Mouse (Mus musculus): ENCODE measurements around the gene Nipa2.

Nipa2 gene

DNA sequence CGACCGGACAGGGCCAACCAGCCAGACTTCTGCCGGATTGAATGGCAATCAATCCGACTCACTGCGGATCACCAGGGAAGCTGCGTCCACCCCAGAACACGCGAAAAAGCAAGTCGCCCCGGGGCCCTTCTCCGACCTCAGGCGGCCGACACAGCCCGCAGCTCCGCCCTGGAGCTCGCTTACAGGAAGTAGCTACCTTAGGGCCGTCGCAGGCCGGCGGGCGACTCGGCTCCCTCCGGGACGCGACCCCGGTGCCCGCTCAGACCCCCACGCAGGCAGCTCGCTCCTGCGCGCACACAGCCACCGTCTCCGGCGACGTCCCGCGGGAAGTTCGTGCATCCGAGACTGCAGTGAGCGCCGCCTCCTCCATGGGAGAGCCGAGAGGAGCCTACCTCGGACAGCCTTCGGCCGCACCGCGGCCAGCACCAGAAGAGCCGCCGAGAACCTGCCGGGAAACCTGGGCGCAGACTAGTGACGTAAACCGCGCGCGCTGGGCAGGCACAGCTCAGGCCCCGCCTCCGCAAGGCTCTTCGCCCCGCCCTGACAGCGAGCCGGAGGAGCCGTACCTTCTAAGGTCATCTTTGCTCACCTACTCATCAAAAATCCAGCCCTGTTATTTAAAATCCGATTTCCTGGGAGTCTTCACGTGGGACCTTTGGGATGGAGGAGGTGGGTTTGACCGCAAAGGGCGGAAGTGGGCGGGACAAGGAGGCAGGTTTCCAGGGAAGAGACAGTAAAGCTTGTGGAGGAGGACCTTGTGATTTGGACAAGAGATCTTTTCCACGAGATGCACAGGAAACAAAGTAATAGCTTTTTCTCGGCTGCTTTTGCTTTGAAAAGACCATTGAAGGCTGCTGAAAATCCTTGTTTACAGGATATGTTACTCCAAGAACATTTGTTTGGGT lies at the start of gene Nipa2:
Gene Nipa2, minus strand, starts transcription at position 473 of the 905 bp plus-strand sequence.
- peak; percentile 90 for DNase-seq (ENCODE audit: low spot score)

DNA sequence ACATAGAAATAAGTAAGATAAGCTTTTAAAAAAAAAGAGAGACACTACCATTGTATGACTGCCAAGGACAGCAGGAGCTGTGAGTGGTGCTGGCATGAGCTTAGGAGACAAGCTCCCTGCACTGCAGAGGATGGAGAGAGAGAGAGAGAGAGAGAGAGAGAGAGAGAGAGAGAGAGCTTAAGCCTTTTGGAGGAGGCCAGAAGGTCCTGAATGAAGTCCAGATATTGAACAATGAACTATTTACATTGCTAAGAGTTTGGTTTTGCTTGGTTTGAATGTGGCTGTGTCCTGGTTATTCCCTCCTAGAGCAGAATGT lies 48.7 kb upstream of the Nipa2 start:
- no peak for DNase-seq (ENCODE audit: low spot score)

- no peak for DNase-seq (ENCODE audit: low spot score)
Measured at GRCm38 (mm10) chr7:56010318-56011017, 48.2 kb upstream of the Nipa2 start.

- no peak for DNase-seq (ENCODE audit: low spot score)
Measured at GRCm38 (mm10) chr7:55998997-55999396, 36.7 kb upstream of the Nipa2 start.

GRCm38 (mm10) chr7:55995013-55995412 lies 32.7 kb upstream of the Nipa2 start:
- DNase-seq (ENCODE audit: low spot score) = no peak

DNA sequence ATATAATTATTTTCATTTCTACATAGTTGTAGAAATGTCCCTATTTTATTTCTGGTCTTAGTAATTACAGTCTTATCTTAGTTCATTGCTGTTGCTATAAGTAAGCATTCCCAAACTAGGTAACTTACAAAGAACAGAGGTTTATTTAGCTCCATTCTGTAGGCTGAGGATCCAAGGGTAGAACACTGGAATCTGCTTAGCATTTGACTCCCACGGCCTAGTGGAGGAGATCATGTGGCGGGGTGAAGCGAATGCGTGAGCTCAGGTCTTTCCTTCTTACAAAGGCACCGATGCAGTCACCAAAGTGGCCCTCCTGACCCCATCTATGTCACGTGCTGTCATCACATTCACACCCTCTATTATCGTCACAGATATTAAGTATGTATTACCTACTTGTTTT lies 29.6 kb upstream of the Nipa2 start:
- DNase-seq (ENCODE audit: low spot score) = no peak

DNA sequence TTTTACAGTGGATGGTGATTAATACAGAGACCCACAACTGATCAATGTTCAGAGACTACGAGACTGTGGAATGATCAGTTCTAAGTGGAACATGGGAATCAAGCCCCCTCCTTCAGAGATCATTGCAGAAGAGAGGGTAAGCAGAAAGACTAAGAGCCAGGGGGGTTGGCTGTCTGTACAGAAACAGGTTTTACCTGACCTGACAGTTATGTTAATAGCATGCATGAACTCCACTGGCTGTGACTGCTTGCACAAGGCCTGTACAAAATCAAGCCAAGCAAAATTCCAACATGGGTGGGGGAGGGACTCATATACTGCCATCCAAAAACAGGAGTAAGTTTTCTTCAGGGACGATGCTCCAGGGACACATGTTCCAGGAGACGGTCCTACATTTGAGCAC lies 28.9 kb upstream of the Nipa2 start:
- DNase-seq (ENCODE audit: low spot score) = no peak

GRCm38 (mm10) chr7:55986526-55987214 lies 24.4 kb upstream of the Nipa2 start:
- peak; percentile 66 for DNase-seq (ENCODE audit: low spot score)

- no peak for DNase-seq (ENCODE audit: low spot score)
Measured at GRCm38 (mm10) chr7:55984754-55985153, 22.5 kb upstream of the Nipa2 start.

- no peak for DNase-seq (ENCODE audit: low spot score)
Measured at GRCm38 (mm10) chr7:55983107-55983506, 20.8 kb upstream of the Nipa2 start.

GRCm38 (mm10) chr7:55982010-55982700 lies 19.9 kb upstream of the Nipa2 start:
- no peak for DNase-seq (ENCODE audit: low spot score)

DNA sequence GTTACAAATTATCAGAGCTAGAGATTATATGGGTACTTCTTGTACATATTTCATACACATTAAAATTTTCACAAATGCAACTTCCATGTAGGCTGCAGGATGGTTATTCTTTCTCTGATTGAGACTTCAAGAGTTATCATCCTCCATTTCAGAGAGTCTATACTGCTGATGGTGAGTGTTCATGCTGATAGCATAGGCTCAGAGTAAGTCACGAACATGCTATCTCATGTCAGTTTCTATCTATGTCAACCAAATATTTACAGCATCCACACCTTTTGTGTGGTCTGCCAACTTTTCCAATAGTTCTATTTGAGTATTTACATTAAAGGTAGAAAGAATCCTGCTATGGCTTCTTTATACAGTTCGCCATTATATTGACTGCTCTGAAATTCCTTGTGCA lies 19.2 kb upstream of the Nipa2 start:
- DNase-seq (ENCODE audit: low spot score) = no peak

GRCm38 (mm10) chr7:55974429-55974828 lies 12.2 kb upstream of the Nipa2 start:
- no peak for DNase-seq (ENCODE audit: low spot score)

- no peak for DNase-seq (ENCODE audit: low spot score)
Measured at GRCm38 (mm10) chr7:55969415-55969814, 7.1 kb upstream of the Nipa2 start.

GRCm38 (mm10) chr7:55968258-55968901 lies 6.1 kb upstream of the Nipa2 start:
- peak; percentile 74 for DNase-seq (ENCODE audit: low spot score)

- DNase-seq (ENCODE audit: low spot score) = no peak
Measured at GRCm38 (mm10) chr7:55966866-55967460, 4.7 kb upstream of the Nipa2 start.

DNA sequence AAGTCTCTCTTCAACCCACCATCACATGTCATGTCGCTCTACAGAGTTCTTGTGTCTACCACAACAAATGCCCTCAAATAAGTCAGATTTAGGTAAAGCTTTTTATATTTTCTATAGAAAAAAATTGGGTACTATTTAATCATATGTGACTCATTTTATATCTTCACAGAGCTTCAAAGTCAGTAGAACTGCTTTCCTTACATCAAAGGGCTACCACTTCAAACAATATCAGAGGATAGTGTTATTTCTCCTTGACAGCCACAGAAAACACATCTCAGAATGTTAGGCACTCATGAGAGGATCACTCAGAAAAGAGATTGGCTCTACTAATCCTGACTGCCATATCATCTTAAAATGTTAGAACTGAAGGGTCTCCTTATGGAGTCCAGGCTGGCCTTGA lies 1.8 kb downstream of the Nipa2 start:
- peak; percentile 31 for DNase-seq (ENCODE audit: low spot score)

DNA sequence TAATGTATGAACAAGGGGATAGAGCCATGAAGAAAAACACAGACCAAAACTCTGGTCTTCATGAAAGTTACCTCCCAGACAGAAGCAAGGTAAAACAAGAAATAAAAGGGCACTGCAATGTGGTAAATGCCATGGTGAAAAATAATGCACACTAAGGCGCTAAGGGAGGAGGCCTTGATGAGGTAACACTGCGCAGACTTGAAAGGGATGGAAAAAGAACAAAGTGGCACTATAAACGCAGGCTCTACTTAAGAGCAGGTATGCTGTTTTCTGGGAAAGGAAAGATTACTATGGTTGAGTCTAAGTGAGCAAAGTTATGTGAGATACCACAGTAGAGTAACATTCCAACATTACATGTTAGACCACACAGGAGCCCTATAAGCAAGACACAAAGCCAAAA lies 2.5 kb downstream of the Nipa2 start:
- DNase-seq (ENCODE audit: low spot score) = peak; percentile 38

DNA sequence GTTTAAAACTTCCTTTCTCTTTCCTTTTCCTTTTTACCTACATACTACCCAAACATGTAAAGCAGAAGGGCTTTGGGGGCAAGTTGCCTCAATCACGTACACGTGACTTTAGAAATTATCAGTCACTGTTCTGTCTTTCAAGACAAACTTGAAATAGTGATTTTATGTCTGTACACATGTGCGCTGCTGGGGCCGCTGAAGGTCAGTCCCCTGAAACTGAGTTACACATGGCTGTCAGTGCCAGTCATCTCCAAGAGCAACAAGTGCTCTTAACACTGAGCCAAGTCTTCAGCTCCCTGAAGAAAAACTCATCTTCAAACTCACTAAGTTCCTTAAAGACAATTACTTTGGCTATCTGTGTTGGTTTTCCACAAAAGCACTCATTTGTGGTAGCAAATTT lies 4.4 kb downstream of the Nipa2 start:
- no peak for DNase-seq (ENCODE audit: low spot score)

- DNase-seq (ENCODE audit: low spot score) = no peak
Measured at GRCm38 (mm10) chr7:55957178-55957577, 5.1 kb downstream of the Nipa2 start.

GRCm38 (mm10) chr7:55956054-55956453 lies 6.2 kb downstream of the Nipa2 start:
- no peak for DNase-seq (ENCODE audit: low spot score)
